Comparison of ENCODE assay signal across 8 mouse cellular contexts in the genomic region with DNA sequence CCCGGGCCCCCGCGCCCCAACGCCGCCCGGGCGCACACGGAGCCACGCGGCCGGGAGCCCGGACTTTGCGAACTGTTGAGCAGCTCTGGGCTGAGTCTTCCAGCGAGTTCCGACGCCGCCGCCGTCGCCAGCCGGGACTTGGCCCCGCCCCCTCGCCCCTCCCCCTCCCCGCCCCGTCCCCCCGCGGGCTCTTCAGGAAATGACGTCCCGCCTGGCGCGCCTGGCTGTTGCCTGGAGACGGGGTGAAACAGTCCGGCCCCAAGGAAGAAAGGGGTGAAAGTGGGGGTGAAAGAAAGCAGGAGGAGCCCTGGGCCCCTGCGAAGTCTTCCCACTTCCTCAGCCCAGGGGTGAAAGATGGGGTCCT. TPM values are rescaled to one million over a fixed set of nuclear protein-coding genes. Genes with fewer than 3 reads are reported as not detected.
DNase-seq lines count a peak whose midpoint lies in the region; ATAC-seq and TF ChIP-seq lines count a peak whose summit lies in the region.

A gene (minus strand): TSS at position 77 of the 364 bp plus-strand sequence.

- H3K4me2 ChIP-seq in hindbrain, embryonic 15.5 days, result peak within 1 kb of the TSS; percentile 92

- H3K27ac ChIP-seq in gastrocnemius, adult 2 months, result peak within 1 kb of the TSS; percentile 60
- no peak within 1 kb of the TSS; the same call in 1 of the 2 replicates for H3K27ac ChIP-seq in hindbrain, embryonic 15.5 days (replicated peaks)

- intact Hi-C loops in gastrocnemius, adult 2 months (cut with DNase I), result loop anchor here (5.0 kb wide), 1 partner anchor 46 kb away; a partner anchor contains a TSS

- peak within 1 kb of the TSS; percentile 74 for H3K4me3 ChIP-seq in gastrocnemius, adult 2 months
- H3K4me3 ChIP-seq in hindbrain, embryonic 15.5 days, result peak within 1 kb of the TSS; percentile 71

- H3K27me3 ChIP-seq in hindbrain, embryonic 15.5 days, result peaks cover 6% of the 10 kb centered on the region; the same call in 1 of the 2 replicates

- no peaks in the 10 kb centered on the region for H3K36me3 ChIP-seq in hindbrain, embryonic 15.5 days

- peaks cover 45% of the 10 kb centered on the region for H3K4me1 ChIP-seq in hindbrain, embryonic 15.5 days (replicated peaks)

- TF ChIP-seq CTCF in gastrocnemius, adult 2 months (IDR thresholded peaks at IDR 0.05), result no peak

- H3K9ac ChIP-seq in hindbrain, embryonic 15.5 days, result peak within 1 kb of the TSS; percentile 55

- ATAC-seq in hindbrain, embryonic 15.5 days (ENCODE audit: low FRiP score, low read depth), result peak; percentile 79
- ATAC-seq in megakaryocyte, adult 5-6 weeks (ENCODE audit: poor library complexity, severe bottlenecking), result peak; percentile 76

- peak; percentile 92 for DNase-seq in NIH3T3 (ENCODE audit: low read depth)
- DNase-seq in cerebellum, postnatal 10 days, result peak; percentile 80 to 85
- DNase-seq in gastrocnemius, adult 2 months, result peak; percentile 87
- DNase-seq in left cerebral cortex, adult 8-10 months (ENCODE audit: low spot score in 2 of 2), result peak in 1 of 2 experiments; percentile 32
- DNase-seq in right cerebral cortex, adult 18-20 months, result peak; percentile 67
- peak; percentile 23 for DNase-seq in urinary bladder, postnatal 10 days (ENCODE audit: low spot score)

- 0% methylated on average over 33 of the region's 34 CpGs for WGBS in hindbrain, embryonic 15.5 days

- H3K9me3 ChIP-seq in hindbrain, embryonic 15.5 days, result no peaks in the 10 kb centered on the region

RNA-seq across cellular contexts. Expression of the gene that starts here (rescaled TPM):
- total RNA-seq in gastrocnemius, adult 2 months (2021), result 1 to 10 TPM; 1.6 to 2.2 TPM
- polyA plus RNA-seq in hindbrain, embryonic 15.5 days (2015; fragmentation: Nextera tagmentation; extraction: Ambion mirVana), result 6.9 and 7.1 TPM in 2 replicates
- total RNA-seq in left cerebral cortex, adult 8-10 months (2022), result 10 to 100 TPM; 35.8 to 45.1 (median 41.0) TPM
- 0.45 and 1.5 TPM in 2 replicates for total RNA-seq in megakaryocyte, adult 5-6 weeks (2015)
- total RNA-seq in megakaryocyte, adult 5-6 weeks (2017), result 0.07 and 0.65 TPM in 2 replicates

Comparison
In these comparisons a context has a peak if more than half of its experiments do, and no peak if none do; other contexts are left out.
1. RNA of the gene that starts here (total RNA-seq): 35.8 to 45.1 TPM in left cerebral cortex, adult 8-10 months; 1.6 to 2.2 TPM in gastrocnemius, adult 2 months and 0.07 to 1.5 TPM in megakaryocyte, adult 5-6 weeks; every median in the first group is over 10 times any median in the second.